Mouse (Mus musculus) limb, embryonic 12.5 days (tissue): ENCODE measurements around the gene Camta1. TPM values are rescaled to one million over a fixed set of nuclear protein-coding genes. Genes with fewer than 3 reads are reported as not detected.

Experiments
- ATAC-seq: fragments of 200-750 bp; cut with Nextera tagmentation; 2 replicates; pipeline ENCODE4 v1.8.0; 2017; ENCODE audit warnings: low read depth, moderate TSS enrichment; ENCODE audit not compliant: insufficient number of reproducible peaks, insufficient read depth, low FRiP score, low TSS enrichment
- H3K27ac ChIP-seq: fragments of 300-500 bp; sonication (generic); 2 replicates; pipeline ENCODE4 v1.5.1; 2016; ENCODE audit warnings: mild to moderate bottlenecking, moderate library complexity
- H3K27me3 ChIP-seq: fragments of 300-500 bp; sonication (generic); 2 replicates; pipeline ENCODE4 v1.6.1; 2016; ENCODE audit warnings: mild to moderate bottlenecking, moderate library complexity
- H3K36me3 ChIP-seq: fragments of 300-500 bp; sonication (generic); 2 replicates; pipeline ENCODE4 v1.6.1; 2016; ENCODE audit warnings: mild to moderate bottlenecking, moderate library complexity
- H3K4me1 ChIP-seq: fragments of 300-500 bp; sonication (generic); replicated peaks from 2 replicates; pipeline ENCODE4 v1.6.1; 2016
- H3K4me2 ChIP-seq: fragments of 300-500 bp; sonication (generic); 2 replicates; pipeline ENCODE4 v1.6.1; 2016; ENCODE audit warnings: mild to moderate bottlenecking, moderate library complexity
- H3K4me3 ChIP-seq: fragments of 300-500 bp; sonication (generic); replicated peaks from 2 replicates; pipeline ENCODE4 v1.5.1; 2016; ENCODE audit warnings: mild to moderate bottlenecking
- H3K9ac ChIP-seq: fragments of 300-500 bp; sonication (generic); replicated peaks from 2 replicates; pipeline ENCODE4 v1.6.1; 2016; ENCODE audit warnings: mild to moderate bottlenecking, moderate library complexity
- H3K9me3 ChIP-seq: fragments of 300-500 bp; sonication (generic); 2 replicates; pipeline ENCODE4 v1.6.1; 2016; ENCODE audit warnings: mild to moderate bottlenecking, moderate library complexity
- WGBS: fragments of 180-500 bp; shearing (Covaris S2); methylation state at CpG from one replicate; pipeline ENCODE4 v1.1.7; 2016; 5-methylcytosine and 5-hydroxymethylcytosine counted together
- polyA plus RNA-seq: library from polyadenylated mRNA; unstranded; fragments of >200 nt; fragmentation: Nextera tagmentation; extraction: Ambion mirVana; gene quantifications from 2 replicates; pipeline ENCODE4 v1.2.1, GENCODE M21; 2016

Gene Camta1
- polyA plus RNA-seq, 1 experiment from 2014 or later = 106 TPM

- Histone ChIP-seq H3K9me3 (0 out of 2 replicates have a peak, but pooled peaks cover 4% of the 10 kb centered on the region), H3K36me3 (no peaks in the 10 kb centered on the region), H3K27ac (no peak overlapping the region), H3K27me3 (peaks cover 25% of the 10 kb centered on the region), H3K4me1 (no peaks in the 10 kb centered on the region), H3K4me2 (no peak overlapping the region), H3K9ac (no peak overlapping the region), H3K4me3 (no peak overlapping the region)
- ATAC-seq = no peak
- 64% methylated on average over 7 of the region's 7 CpGs for WGBS
These were observed 616.4 kb downstream of the Camta1 start for GRCm38 (mm10) chr4:151245068-151245797.

- Histone ChIP-seq H3K9me3 (0 out of 2 replicates have a peak, but pooled peaks cover 4% of the 10 kb centered on the region), H3K4me1 (no peaks in the 10 kb centered on the region), H3K36me3 (no peaks in the 10 kb centered on the region), H3K4me3 (no peak overlapping the region), H3K9ac (no peak overlapping the region), H3K27ac (no peak overlapping the region), H3K4me2 (no peak overlapping the region), H3K27me3 (peaks cover 25% of the 10 kb centered on the region)
- 64% methylated on average over 9 of the region's 9 CpGs for WGBS
- no peak for ATAC-seq
These were observed 618.2 kb downstream of the Camta1 start for GRCm38 (mm10) chr4:151243445-151243844.

GRCm38 (mm10) chr4:151242751-151243150 is 618.9 kb downstream of the Camta1 start:
- no peak for ATAC-seq
- H3K4me3 ChIP-seq = no peak overlapping the region
- peaks cover 25% of the 10 kb centered on the region for H3K27me3 ChIP-seq
- no peak overlapping the region for H3K9ac ChIP-seq
- no peak overlapping the region for H3K4me2 ChIP-seq
- WGBS = 19% methylated on average over 12 of the region's 12 CpGs
- no peaks in the 10 kb centered on the region for H3K4me1 ChIP-seq
- no peaks in the 10 kb centered on the region for H3K36me3 ChIP-seq
- H3K27ac ChIP-seq = no peak overlapping the region
- H3K9me3 ChIP-seq = 0 out of 2 replicates have a peak, but pooled peaks cover 4% of the 10 kb centered on the region

GRCm38 (mm10) chr4:151240465-151240864 is 621.2 kb downstream of the Camta1 start:
- H3K36me3 ChIP-seq = no peaks in the 10 kb centered on the region
- no peak for ATAC-seq
- H3K4me1 ChIP-seq = no peaks in the 10 kb centered on the region
- no peak overlapping the region for H3K27ac ChIP-seq
- no peak overlapping the region for H3K9ac ChIP-seq
- WGBS = 88% methylated on average over 5 of the region's 5 CpGs
- peaks cover 25% of the 10 kb centered on the region for H3K27me3 ChIP-seq
- H3K9me3 ChIP-seq = 0 out of 2 replicates have a peak, but pooled peaks cover 4% of the 10 kb centered on the region
- no peak overlapping the region for H3K4me3 ChIP-seq
- H3K4me2 ChIP-seq = no peak overlapping the region

GRCm38 (mm10) chr4:151238970-151239684 is 622.5 kb downstream of the Camta1 start:
- Histone ChIP-seq H3K4me3 (no peak overlapping the region), H3K27ac (no peak overlapping the region), H3K9me3 (0 out of 2 replicates have a peak, but pooled peaks cover 4% of the 10 kb centered on the region), H3K9ac (no peak overlapping the region), H3K4me2 (no peak overlapping the region), H3K27me3 (peaks cover 17% of the 10 kb centered on the region), H3K36me3 (no peaks in the 10 kb centered on the region), H3K4me1 (no peaks in the 10 kb centered on the region)
- 78% methylated on average over 19 of the region's 19 CpGs for WGBS
- ATAC-seq = no peak

GRCm38 (mm10) chr4:151237501-151237900 is 624.2 kb downstream of the Camta1 start:
- no peak for ATAC-seq
- 59% methylated on average over 3 of the region's 3 CpGs for WGBS
- Histone ChIP-seq H3K36me3 (no peaks in the 10 kb centered on the region), H3K9me3 (0 out of 2 replicates have a peak, but pooled peaks cover 4% of the 10 kb centered on the region), H3K4me1 (no peaks in the 10 kb centered on the region), H3K27me3 (peaks cover 6% of the 10 kb centered on the region; the same call in 1 of the 2 replicates), H3K4me3 (no peak overlapping the region), H3K9ac (no peak overlapping the region), H3K27ac (no peak overlapping the region), H3K4me2 (no peak overlapping the region)

- Histone ChIP-seq H3K36me3 (no peaks in the 10 kb centered on the region), H3K27ac (no peak overlapping the region), H3K4me1 (no peaks in the 10 kb centered on the region), H3K4me2 (no peak overlapping the region), H3K27me3 (no peaks in the 10 kb centered on the region), H3K9me3 (no peaks in the 10 kb centered on the region), H3K4me3 (no peak overlapping the region), H3K9ac (no peak overlapping the region)
- 85% methylated on average over 4 of the region's 4 CpGs for WGBS
- no peak for ATAC-seq
These were observed 626.7 kb downstream of the Camta1 start for GRCm38 (mm10) chr4:151234981-151235380.

- Histone ChIP-seq H3K27ac (no peak overlapping the region), H3K9me3 (no peaks in the 10 kb centered on the region), H3K9ac (no peak overlapping the region), H3K4me3 (no peak overlapping the region), H3K4me1 (peaks cover 4% of the 10 kb centered on the region), H3K27me3 (peaks cover 7% of the 10 kb centered on the region; the same call in 1 of the 2 replicates), H3K36me3 (no peaks in the 10 kb centered on the region), H3K4me2 (no peak overlapping the region)
- ATAC-seq = no peak
- WGBS = 72% methylated on average over 3 of the region's 3 CpGs
These were observed 629.6 kb downstream of the Camta1 start for GRCm38 (mm10) chr4:151232028-151232427.

- Histone ChIP-seq H3K27me3 (peaks cover 19% of the 10 kb centered on the region), H3K4me2 (no peak overlapping the region), H3K27ac (no peak overlapping the region), H3K9ac (no peak overlapping the region), H3K4me1 (peaks cover 11% of the 10 kb centered on the region), H3K9me3 (no peaks in the 10 kb centered on the region), H3K36me3 (no peaks in the 10 kb centered on the region), H3K4me3 (no peak overlapping the region)
- WGBS = 32% methylated on average over 6 of the region's 6 CpGs
- ATAC-seq = no peak
These were observed 632.6 kb downstream of the Camta1 start for GRCm38 (mm10) chr4:151229073-151229472.

- ATAC-seq = no peak
- Histone ChIP-seq H3K9me3 (no peaks in the 10 kb centered on the region), H3K4me1 (peaks cover 22% of the 10 kb centered on the region), H3K27ac (no peak overlapping the region), H3K9ac (no peak overlapping the region), H3K4me2 (no peak overlapping the region), H3K4me3 (no peak overlapping the region), H3K36me3 (no peaks in the 10 kb centered on the region), H3K27me3 (peaks cover 25% of the 10 kb centered on the region)
- 14% methylated on average over 9 of the region's 9 CpGs for WGBS
These were observed 635.2 kb downstream of the Camta1 start for GRCm38 (mm10) chr4:151226496-151226895.

GRCm38 (mm10) chr4:151224017-151224416 is 637.7 kb downstream of the Camta1 start:
- Histone ChIP-seq H3K4me3 (no peak overlapping the region), H3K4me2 (no peak overlapping the region), H3K36me3 (no peaks in the 10 kb centered on the region), H3K27me3 (peaks cover 22% of the 10 kb centered on the region), H3K9ac (no peak overlapping the region), H3K9me3 (no peaks in the 10 kb centered on the region), H3K27ac (no peak overlapping the region), H3K4me1 (peaks cover 22% of the 10 kb centered on the region)
- WGBS = 75% methylated on average over 12 of the region's 12 CpGs
- ATAC-seq = no peak
